Mouse (Mus musculus): ENCODE measurements around the gene Fpgs. TPM values are rescaled to one million over a fixed set of nuclear protein-coding genes. Genes with fewer than 3 reads are reported as not detected.
A peak's percentile ranks its signal among the peaks of the same experiment; 100 is the strongest.

Gene Fpgs
- polyA plus RNA-seq (2015; fragmentation: Nextera tagmentation; extraction: Ambion mirVana): 42.3 and 45.1 TPM in 2 replicates

GRCm38 (mm10) chr2:32704021-32704421 lies at the start of gene Fpgs:
Gene Fpgs (minus strand): TSS chr2:32704145.
- H3K4me1 ChIP-seq (ENCODE audit: insufficient read depth, low read length): 0 out of 2 replicates have a peak, but pooled peaks cover 5% of the 10 kb centered on the region
- no peak within 1 kb of the TSS for H3K4me2 ChIP-seq (replicated peaks; ENCODE audit: low read depth, low read length)
- peak; percentile 78 for ATAC-seq (ENCODE audit: low FRiP score, low TSS enrichment)
- no peaks in the 10 kb centered on the region for H3K27me3 ChIP-seq (ENCODE audit: insufficient read depth, low read length)
- no peak within 1 kb of the TSS for H3K4me3 ChIP-seq (ENCODE audit: low read length)
- no peak within 1 kb of the TSS for H3K9ac ChIP-seq (replicated peaks; ENCODE audit: low read length)
- H3K9me3 ChIP-seq (ENCODE audit: low read length): no peaks in the 10 kb centered on the region
- peaks cover 55% of the 10 kb centered on the region for H3K36me3 ChIP-seq (ENCODE audit: insufficient read depth, low read length)
- peak within 1 kb of the TSS; percentile 31 for H3K27ac ChIP-seq (ENCODE audit: low read length)
- 55% methylated on average over 2 of the region's 2 CpGs for WGBS

GRCm38 (mm10) chr2:32752181-32752580 lies 48.2 kb upstream of the Fpgs start:
- 64% methylated on average over 10 of the region's 10 CpGs for WGBS
- H3K9me3 ChIP-seq (ENCODE audit: low read length): no peaks in the 10 kb centered on the region
- no peak for ATAC-seq (ENCODE audit: low FRiP score, low TSS enrichment)
- H3K9ac ChIP-seq (replicated peaks; ENCODE audit: low read length): no peak overlapping the region
- H3K27me3 ChIP-seq (ENCODE audit: insufficient read depth, low read length): no peaks in the 10 kb centered on the region
- peak overlapping the region; percentile 63 for H3K4me2 ChIP-seq (replicated peaks; ENCODE audit: low read depth, low read length)
- H3K36me3 ChIP-seq (ENCODE audit: insufficient read depth, low read length): peaks cover 22% of the 10 kb centered on the region
- peaks cover 15% of the 10 kb centered on the region for H3K4me1 ChIP-seq (ENCODE audit: insufficient read depth, low read length)
- no peak overlapping the region for H3K27ac ChIP-seq (ENCODE audit: low read length)
- H3K4me3 ChIP-seq (ENCODE audit: low read length): peak overlapping the region; percentile 46; the same call in 1 of the 2 replicates

- peaks cover 22% of the 10 kb centered on the region for H3K36me3 ChIP-seq (ENCODE audit: insufficient read depth, low read length)
- H3K4me2 ChIP-seq (replicated peaks; ENCODE audit: low read depth, low read length): peak overlapping the region; percentile 63
- 35% methylated on average over 8 of the region's 10 CpGs for WGBS
- H3K4me3 ChIP-seq (ENCODE audit: low read length): peak overlapping the region; percentile 46
- H3K4me1 ChIP-seq (ENCODE audit: insufficient read depth, low read length): peaks cover 13% of the 10 kb centered on the region
- peak overlapping the region; percentile 50 for H3K9ac ChIP-seq (replicated peaks; ENCODE audit: low read length)
- peak overlapping the region; percentile 62 for H3K27ac ChIP-seq (ENCODE audit: low read length)
- H3K9me3 ChIP-seq (ENCODE audit: low read length): no peaks in the 10 kb centered on the region
- no peaks in the 10 kb centered on the region for H3K27me3 ChIP-seq (ENCODE audit: insufficient read depth, low read length)
- no peak for ATAC-seq (ENCODE audit: low FRiP score, low TSS enrichment)
Observed at GRCm38 (mm10) chr2:32751665-32752033, 47.7 kb upstream of the Fpgs start.

DNA sequence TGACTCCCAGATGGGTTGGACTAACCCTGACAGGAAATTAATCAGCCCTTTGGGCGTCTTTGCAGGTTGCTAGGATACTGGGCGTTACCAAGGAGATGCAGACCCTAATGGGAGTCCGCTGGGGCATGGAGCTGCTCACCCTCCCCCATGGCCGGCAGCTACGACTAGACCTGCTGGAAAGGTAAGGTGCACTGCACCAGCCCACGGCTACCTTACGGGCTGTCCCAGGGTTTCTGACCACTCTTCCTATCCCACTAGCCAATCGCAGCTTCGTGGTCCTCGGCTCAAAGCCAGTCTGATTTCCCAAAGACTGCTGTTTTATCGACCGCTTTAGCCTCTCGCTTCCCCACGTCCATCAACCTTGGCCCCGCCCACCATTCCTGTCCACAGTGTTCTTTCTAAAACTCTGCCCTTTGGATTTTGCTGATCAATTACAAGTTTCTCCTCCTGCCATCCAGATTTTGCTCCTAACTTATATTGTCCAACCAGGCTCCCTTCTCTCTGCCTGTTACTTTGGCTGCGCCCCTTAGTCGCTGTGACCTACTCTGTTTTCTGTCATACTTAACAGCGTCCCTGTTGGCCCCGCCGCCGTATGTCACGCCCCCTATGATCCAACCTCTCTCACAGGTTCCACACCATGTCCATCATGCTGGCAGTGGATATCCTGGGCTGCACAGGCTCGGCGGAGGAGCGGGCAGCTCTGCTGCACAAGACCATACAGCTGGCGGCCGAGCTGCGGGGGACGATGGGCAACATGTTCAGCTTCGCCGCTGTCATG lies 47.1 kb upstream of the Fpgs start:
- H3K9me3 ChIP-seq (ENCODE audit: low read length): no peaks in the 10 kb centered on the region
- peak overlapping the region; percentile 50 for H3K9ac ChIP-seq (replicated peaks; ENCODE audit: low read length)
- H3K27ac ChIP-seq (ENCODE audit: low read length): peak overlapping the region; percentile 62
- peaks cover 28% of the 10 kb centered on the region for H3K36me3 ChIP-seq (ENCODE audit: insufficient read depth, low read length)
- ATAC-seq (ENCODE audit: low FRiP score, low TSS enrichment): peak; percentile 93
- H3K27me3 ChIP-seq (ENCODE audit: insufficient read depth, low read length): no peaks in the 10 kb centered on the region
- peak overlapping the region; percentile 63 for H3K4me2 ChIP-seq (replicated peaks; ENCODE audit: low read depth, low read length)
- WGBS: 14% methylated on average over 31 of the region's 31 CpGs
- H3K4me3 ChIP-seq (ENCODE audit: low read length): peak overlapping the region; percentile 46
- peaks cover 13% of the 10 kb centered on the region for H3K4me1 ChIP-seq (ENCODE audit: insufficient read depth, low read length)

GRCm38 (mm10) chr2:32750199-32750598 lies 46.3 kb upstream of the Fpgs start:
- H3K9ac ChIP-seq (replicated peaks; ENCODE audit: low read length): no peak overlapping the region
- ATAC-seq (ENCODE audit: low FRiP score, low TSS enrichment): no peak
- H3K4me2 ChIP-seq (replicated peaks; ENCODE audit: low read depth, low read length): no peak overlapping the region
- no peaks in the 10 kb centered on the region for H3K27me3 ChIP-seq (ENCODE audit: insufficient read depth, low read length)
- H3K4me3 ChIP-seq (ENCODE audit: low read length): no peak overlapping the region
- H3K9me3 ChIP-seq (ENCODE audit: low read length): no peaks in the 10 kb centered on the region
- peaks cover 30% of the 10 kb centered on the region for H3K36me3 ChIP-seq (ENCODE audit: insufficient read depth, low read length)
- WGBS: 73% methylated on average over 7 of the region's 7 CpGs
- H3K27ac ChIP-seq (ENCODE audit: low read length): no peak overlapping the region
- peaks cover 13% of the 10 kb centered on the region for H3K4me1 ChIP-seq (ENCODE audit: insufficient read depth, low read length)

DNA sequence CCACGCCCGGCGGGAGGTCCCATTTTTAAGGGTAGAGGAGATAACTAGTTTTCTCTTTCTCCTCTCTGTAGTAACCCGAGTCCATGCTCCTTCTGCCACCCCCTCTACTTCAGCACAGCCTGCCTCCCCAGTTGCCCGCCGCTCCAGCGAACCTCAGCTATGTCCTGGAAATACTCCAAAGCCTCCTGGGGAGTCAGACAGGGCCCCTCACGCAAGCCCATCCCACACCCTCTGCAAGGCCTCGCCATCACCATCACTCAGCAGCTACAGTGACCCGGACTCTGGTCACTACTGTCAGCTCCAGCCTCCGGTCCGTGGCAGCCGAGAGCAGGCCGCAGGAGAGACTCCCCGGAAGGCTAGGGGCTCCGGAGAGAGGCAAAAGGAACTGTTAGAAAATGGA lies 45.1 kb upstream of the Fpgs start:
- WGBS: 81% methylated on average over 16 of the region's 16 CpGs
- Histone ChIP-seq H3K4me2 (replicated peaks; ENCODE audit: low read depth, low read length) (no peak overlapping the region), H3K9me3 (ENCODE audit: low read length) (no peaks in the 10 kb centered on the region), H3K9ac (replicated peaks; ENCODE audit: low read length) (no peak overlapping the region), H3K4me3 (ENCODE audit: low read length) (no peak overlapping the region), H3K27me3 (ENCODE audit: insufficient read depth, low read length) (no peaks in the 10 kb centered on the region), H3K36me3 (ENCODE audit: insufficient read depth, low read length) (peaks cover 20% of the 10 kb centered on the region), H3K4me1 (ENCODE audit: insufficient read depth, low read length) (peaks cover 13% of the 10 kb centered on the region), H3K27ac (ENCODE audit: low read length) (no peak overlapping the region)
- no peak for ATAC-seq (ENCODE audit: low FRiP score, low TSS enrichment)

DNA sequence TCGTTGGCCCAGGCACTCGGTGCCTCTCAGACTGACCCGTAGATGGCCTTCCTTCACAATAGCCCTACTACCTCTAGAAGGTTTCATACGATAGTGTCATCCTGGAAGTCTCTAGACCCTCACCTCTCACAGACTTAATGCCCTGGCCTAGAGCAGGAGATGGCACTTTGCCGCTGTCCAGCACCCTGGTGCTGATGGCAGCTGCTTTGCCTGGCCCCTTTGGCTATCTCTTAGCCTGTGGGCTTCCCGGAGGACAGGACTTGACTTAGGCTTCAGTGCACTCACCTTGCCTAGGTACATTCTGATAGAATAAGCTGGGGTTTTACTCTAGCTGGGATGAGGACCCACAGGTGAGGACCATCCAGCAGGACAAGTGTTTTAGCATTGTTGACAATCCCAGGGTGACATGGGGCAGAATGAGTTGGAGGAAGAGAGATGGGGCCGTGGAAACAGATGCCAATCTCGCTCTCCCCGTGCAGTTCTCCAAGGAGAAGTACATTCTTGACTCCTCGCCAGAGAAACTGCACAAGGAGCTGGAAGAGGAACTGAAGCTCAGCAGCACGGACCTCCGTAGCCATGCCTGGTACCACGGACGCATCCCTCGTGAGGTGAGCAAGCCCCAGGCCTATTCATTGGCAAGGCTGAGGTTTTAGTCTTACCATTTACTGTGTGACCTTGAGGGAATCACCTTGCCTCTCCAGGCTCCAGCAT lies 40.5 kb upstream of the Fpgs start:
- 70% methylated on average over 15 of the region's 15 CpGs for WGBS
- no peak for ATAC-seq (ENCODE audit: low FRiP score, low TSS enrichment)
- H3K36me3 ChIP-seq (ENCODE audit: insufficient read depth, low read length): peaks cover 14% of the 10 kb centered on the region
- no peak overlapping the region for H3K4me2 ChIP-seq (replicated peaks; ENCODE audit: low read depth, low read length)
- peaks cover 14% of the 10 kb centered on the region for H3K4me1 ChIP-seq (ENCODE audit: insufficient read depth, low read length)
- H3K9ac ChIP-seq (replicated peaks; ENCODE audit: low read length): no peak overlapping the region
- no peak overlapping the region for H3K4me3 ChIP-seq (ENCODE audit: low read length)
- H3K9me3 ChIP-seq (ENCODE audit: low read length): no peaks in the 10 kb centered on the region
- no peak overlapping the region for H3K27ac ChIP-seq (ENCODE audit: low read length)
- H3K27me3 ChIP-seq (ENCODE audit: insufficient read depth, low read length): peaks cover 20% of the 10 kb centered on the region

DNA sequence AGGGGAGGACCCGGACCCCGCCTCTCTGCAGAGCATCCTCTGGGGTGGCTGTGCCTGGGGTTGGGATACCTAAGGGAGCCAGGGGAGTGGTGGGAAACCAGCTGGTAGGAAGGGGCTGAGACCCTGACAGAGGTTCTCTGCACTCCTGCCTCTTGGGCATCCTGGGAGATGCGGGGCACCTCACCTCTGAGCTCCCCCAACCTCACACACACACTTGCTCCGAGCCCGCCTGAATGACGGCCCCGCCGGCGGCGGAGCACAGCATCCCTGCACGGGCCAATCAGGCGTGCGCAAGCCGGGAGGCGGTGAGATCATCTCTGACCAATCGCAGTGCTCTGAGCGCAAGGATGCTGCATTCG lies 38.2 kb upstream of the Fpgs start:
- peaks cover 14% of the 10 kb centered on the region for H3K4me1 ChIP-seq (ENCODE audit: insufficient read depth, low read length)
- 14% methylated on average over 18 of the region's 18 CpGs for WGBS
- H3K36me3 ChIP-seq (ENCODE audit: insufficient read depth, low read length): peaks cover 8% of the 10 kb centered on the region; the same call in 1 of the 2 replicates
- peaks cover 20% of the 10 kb centered on the region for H3K27me3 ChIP-seq (ENCODE audit: insufficient read depth, low read length)
- ATAC-seq (ENCODE audit: low FRiP score, low TSS enrichment): 0 out of 2 replicates have a peak, but pooled peaks have one; percentile 12
- 0 out of 2 replicates have a peak overlapping the region, but pooled peaks have one; percentile 77 for H3K4me2 ChIP-seq (replicated peaks; ENCODE audit: low read depth, low read length)
- H3K27ac ChIP-seq (ENCODE audit: low read length): no peak overlapping the region
- no peaks in the 10 kb centered on the region for H3K9me3 ChIP-seq (ENCODE audit: low read length)
- H3K4me3 ChIP-seq (ENCODE audit: low read length): peak overlapping the region; percentile 46; the same call in 1 of the 2 replicates
- no peak overlapping the region for H3K9ac ChIP-seq (replicated peaks; ENCODE audit: low read length)

DNA sequence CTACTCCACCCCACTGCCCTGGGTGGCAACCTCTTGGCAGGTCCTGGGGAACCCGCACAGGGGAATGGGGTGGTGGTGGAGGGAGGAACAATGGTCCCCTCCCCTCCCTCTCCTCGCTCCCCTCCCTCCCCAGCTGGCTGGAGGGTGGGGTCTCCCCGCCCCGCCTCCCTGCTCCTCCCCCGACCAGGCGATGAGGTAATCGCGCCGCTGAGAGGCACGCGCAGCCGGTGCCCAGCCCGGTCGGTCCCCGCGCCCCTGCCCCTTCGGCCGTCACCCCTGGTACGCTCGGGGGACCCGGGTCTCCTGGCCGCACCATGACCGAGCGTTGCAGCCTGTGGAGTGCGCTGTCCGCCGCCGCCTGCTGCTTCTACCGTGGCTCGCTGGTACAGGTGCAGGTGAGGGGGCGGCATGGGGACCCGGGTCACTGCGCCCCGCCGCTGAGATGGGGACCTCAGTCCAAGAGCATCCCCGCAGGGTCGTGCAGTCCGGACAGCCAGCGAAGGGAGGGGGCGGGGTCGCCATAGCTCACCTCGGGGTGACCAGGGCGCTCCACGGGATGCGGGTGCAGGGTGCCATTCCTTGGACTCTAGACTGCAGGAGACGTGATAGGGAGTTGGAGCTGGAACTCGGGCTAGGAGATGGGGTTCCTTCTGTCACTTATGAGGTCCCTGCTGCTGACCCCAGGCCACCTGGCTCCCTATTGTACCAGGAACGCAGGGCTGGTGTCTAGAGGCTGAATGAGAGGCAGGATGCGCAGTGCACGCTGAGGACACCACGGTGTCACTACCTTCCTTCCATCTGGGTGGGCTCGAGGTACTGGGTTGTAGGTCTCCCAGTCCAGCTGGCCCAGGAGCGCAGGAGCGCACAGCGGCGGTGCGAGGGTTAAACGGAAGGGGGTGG lies 37.6 kb upstream of the Fpgs start:
- no peaks in the 10 kb centered on the region for H3K9me3 ChIP-seq (ENCODE audit: low read length)
- H3K36me3 ChIP-seq (ENCODE audit: insufficient read depth, low read length): peaks cover 6% of the 10 kb centered on the region; the same call in 1 of the 2 replicates
- H3K9ac ChIP-seq (replicated peaks; ENCODE audit: low read length): peak overlapping the region; percentile 31; the same call in 1 of the 2 replicates
- H3K4me2 ChIP-seq (replicated peaks; ENCODE audit: low read depth, low read length): peak overlapping the region; percentile 77
- no peak overlapping the region for H3K27ac ChIP-seq (ENCODE audit: low read length)
- peak; percentile 43 for ATAC-seq (ENCODE audit: low FRiP score, low TSS enrichment)
- H3K4me3 ChIP-seq (ENCODE audit: low read length): peak overlapping the region; percentile 46
- WGBS: 4% methylated on average over 51 of the region's 58 CpGs
- H3K27me3 ChIP-seq (ENCODE audit: insufficient read depth, low read length): peaks cover 20% of the 10 kb centered on the region
- H3K4me1 ChIP-seq (ENCODE audit: insufficient read depth, low read length): peaks cover 14% of the 10 kb centered on the region

Measured in kidney, embryonic 16.5 days (tissue).